Mouse (Mus musculus) lung, postnatal 0 days (tissue): ENCODE data around the gene Gpr152. TPM values are rescaled to one million over a fixed set of nuclear protein-coding genes. Genes with fewer than 3 reads are reported as not detected.
A peak's percentile ranks its signal among the peaks of the same experiment; 100 is the strongest.

Source experiments
- ATAC-seq: fragments of 200-750 bp; cut with Nextera tagmentation; 2 replicates; pipeline ENCODE4 v1.8.0; 2017; ENCODE audit warnings: moderate library complexity
- DNase-seq: peaks from one replicate; pipeline ENCODE4 v3.0.0-alpha.2; 2016; ENCODE audit warnings: low spot score
- H3K27ac ChIP-seq: fragments of 300-500 bp; sonication (generic); 2 replicates; pipeline ENCODE4 v1.5.1; 2014; ENCODE audit warnings: antibody characterized with exemption, mild to moderate bottlenecking, low read length, mixed read lengths
- H3K27me3 ChIP-seq: fragments of 300-500 bp; sonication (generic); replicated peaks from 2 replicates; pipeline ENCODE4 v1.6.1; 2014; ENCODE audit warnings: low read length, mixed read lengths; ENCODE audit not compliant: insufficient read depth
- H3K36me3 ChIP-seq: fragments of 300-500 bp; sonication (generic); 2 replicates; pipeline ENCODE4 v1.6.1; 2014; ENCODE audit warnings: low read length, mixed read lengths; ENCODE audit not compliant: insufficient read depth
- H3K4me1 ChIP-seq: fragments of 300-500 bp; sonication (generic); 2 replicates; pipeline ENCODE4 v1.6.1; 2014; ENCODE audit warnings: antibody characterized with exemption, low read depth, low read length, mixed read lengths; ENCODE audit not compliant: insufficient read depth
- H3K4me2 ChIP-seq: fragments of 300-500 bp; sonication (generic); replicated peaks from 2 replicates; pipeline ENCODE4 v1.6.1; 2014; ENCODE audit warnings: low read depth, mild to moderate bottlenecking, low read length, moderate library complexity, mixed read lengths
- H3K4me3 ChIP-seq: fragments of 300-500 bp; sonication (generic); 2 replicates; pipeline ENCODE4 v1.5.1; 2014; ENCODE audit warnings: low read depth, low read length
- H3K9ac ChIP-seq: fragments of 300-500 bp; sonication (generic); replicated peaks from 2 replicates; pipeline ENCODE4 v1.6.1; 2014; ENCODE audit warnings: low read depth, mild to moderate bottlenecking
- H3K9me3 ChIP-seq: fragments of 300-500 bp; sonication (generic); 2 replicates; pipeline ENCODE4 v1.6.1; 2016; ENCODE audit warnings: low read length, mixed read lengths
- CTCF ChIP-seq: IDR thresholded peaks from 2 replicates; pipeline ENCODE4 v1.5.1; 2016; ENCODE audit warnings: antibody characterized with exemption, mild to moderate bottlenecking
- EP300 ChIP-seq: IDR thresholded peaks from 2 replicates; pipeline ENCODE4 v1.6.1; 2016; ENCODE audit warnings: antibody characterized with exemption, mild to moderate bottlenecking, control low read depth
- WGBS: fragments of 180-500 bp; shearing (Covaris S2); extraction: QIAGEN DNeasy Blood & Tissue Kit; methylation state at CpG from one replicate; pipeline ENCODE4 v1.1.7; 2014; 5-methylcytosine and 5-hydroxymethylcytosine counted together
- polyA plus RNA-seq: library from polyadenylated mRNA; unstranded; fragments of >200 nt; fragmentation: Nextera tagmentation; extraction: Ambion mirVana; gene quantifications from 2 replicates; pipeline ENCODE4 v1.2.1, GENCODE M21; 2015

Gpr152 gene
- polyA plus RNA-seq, 1 experiment from 2014 or later: not detected

- TF ChIP-seq CTCF (no peak), EP300 (no peak)
- H3K27me3 ChIP-seq: no peaks in the 10 kb centered on the region
- no peak for ATAC-seq
- peaks cover 3% of the 10 kb centered on the region; the same call in 1 of the 2 replicates for H3K36me3 ChIP-seq
- no peak for DNase-seq
- 92% methylated on average over 17 of the region's 17 CpGs for WGBS
- H3K9ac ChIP-seq: no peak overlapping the region
- H3K9me3 ChIP-seq: no peaks in the 10 kb centered on the region
- H3K4me1 ChIP-seq: peaks cover 12% of the 10 kb centered on the region; the same call in 1 of the 2 replicates
- H3K4me2 ChIP-seq: peak overlapping the region; percentile 79; the same call in 1 of the 2 replicates
- no peak overlapping the region for H3K27ac ChIP-seq
- no peak overlapping the region for H3K4me3 ChIP-seq
These were observed 10.3 kb downstream of the Gpr152 start for GRCm38 (mm10) chr19:4149764-4150461.

- Histone ChIP-seq H3K27me3 (no peaks in the 10 kb centered on the region), H3K36me3 (peaks cover 3% of the 10 kb centered on the region; the same call in 1 of the 2 replicates), H3K27ac (no peak overlapping the region), H3K9ac (no peak overlapping the region), H3K4me3 (no peak overlapping the region), H3K4me1 (peaks cover 12% of the 10 kb centered on the region; the same call in 1 of the 2 replicates), H3K4me2 (no peak overlapping the region), H3K9me3 (no peaks in the 10 kb centered on the region)
- ATAC-seq: no peak
- DNase-seq: no peak
- TF ChIP-seq CTCF (no peak), EP300 (no peak)
- 88% methylated on average over 22 of the region's 22 CpGs for WGBS
These were observed 11.2 kb downstream of the Gpr152 start for GRCm38 (mm10) chr19:4150567-4151487.

GRCm38 (mm10) chr19:4151488-4151860 lies 11.9 kb downstream of the Gpr152 start:
- no peak for ATAC-seq
- peaks cover 5% of the 10 kb centered on the region; the same call in 1 of the 2 replicates for H3K36me3 ChIP-seq
- no peaks in the 10 kb centered on the region for H3K9me3 ChIP-seq

GRCm38 (mm10) chr19:4151898-4152297 lies 12.3 kb downstream of the Gpr152 start:
- H3K27me3 ChIP-seq: no peaks in the 10 kb centered on the region
- TF ChIP-seq CTCF: no peak
- TF ChIP-seq EP300: no peak
- peaks cover 9% of the 10 kb centered on the region; the same call in 1 of the 2 replicates for H3K36me3 ChIP-seq
- no peak overlapping the region for H3K4me3 ChIP-seq
- no peaks in the 10 kb centered on the region for H3K9me3 ChIP-seq
- no peak overlapping the region for H3K27ac ChIP-seq
- WGBS: 86% methylated on average over 5 of the region's 5 CpGs
- ATAC-seq (no peak), DNase-seq (no peak)
- peaks cover 12% of the 10 kb centered on the region; the same call in 1 of the 2 replicates for H3K4me1 ChIP-seq
- no peak overlapping the region for H3K4me2 ChIP-seq
- H3K9ac ChIP-seq: no peak overlapping the region

More at GRCm38 (mm10) chr19:4151488-4151860, 11.9 kb downstream of the Gpr152 start:
- TF ChIP-seq EP300 (no peak), CTCF (no peak)
- Histone ChIP-seq H3K4me2 (no peak overlapping the region), H3K27ac (no peak overlapping the region), H3K27me3 (no peaks in the 10 kb centered on the region), H3K9ac (no peak overlapping the region), H3K4me1 (peaks cover 12% of the 10 kb centered on the region; the same call in 1 of the 2 replicates), H3K4me3 (no peak overlapping the region)
- no peak for DNase-seq
- 70% methylated on average over 5 of the region's 5 CpGs for WGBS

- no peak overlapping the region for H3K4me2 ChIP-seq
- no peak for ATAC-seq
- H3K27me3 ChIP-seq: no peaks in the 10 kb centered on the region
- DNase-seq: no peak
- H3K4me1 ChIP-seq: peaks cover 10% of the 10 kb centered on the region; the same call in 1 of the 2 replicates
- TF ChIP-seq CTCF: no peak
- no peak for TF ChIP-seq EP300
- WGBS: 78% methylated on average over 8 of the region's 8 CpGs
- H3K9me3 ChIP-seq: no peaks in the 10 kb centered on the region
- no peak overlapping the region for H3K27ac ChIP-seq
- no peak overlapping the region for H3K9ac ChIP-seq
- H3K4me3 ChIP-seq: no peak overlapping the region
- H3K36me3 ChIP-seq: peaks cover 13% of the 10 kb centered on the region; the same call in 1 of the 2 replicates
These were observed 13.1 kb downstream of the Gpr152 start for GRCm38 (mm10) chr19:4152445-4153231.
